Mouse (Mus musculus): ENCODE results near the gene Plekha6. TPM values are rescaled to one million over a fixed set of nuclear protein-coding genes. Genes with fewer than 3 reads are reported as not detected.

The Plekha6 gene
- polyA plus RNA-seq, 1 experiment from 2014 or later, result 1.6 TPM

GRCm38 (mm10) chr1:133228809-133229487 lies 64.9 kb downstream of the Plekha6 start:
- 75% methylated on average over 9 of the region's 9 CpGs for WGBS
- ATAC-seq (ENCODE audit: insufficient number of reproducible peaks, insufficient read depth, low FRiP score, low TSS enrichment, low read depth), result no peak
- no peak overlapping the region for H3K27ac ChIP-seq
- H3K36me3 ChIP-seq, result no peaks in the 10 kb centered on the region
- H3K9me3 ChIP-seq, result no peaks in the 10 kb centered on the region
- no peak overlapping the region for H3K4me2 ChIP-seq
- H3K4me1 ChIP-seq (replicated peaks), result peaks cover 13% of the 10 kb centered on the region
- peaks cover 33% of the 10 kb centered on the region for H3K27me3 ChIP-seq
- H3K9ac ChIP-seq (replicated peaks), result no peak overlapping the region
- no peak overlapping the region for H3K4me3 ChIP-seq (replicated peaks)

GRCm38 (mm10) chr1:133231523-133232193 lies 67.6 kb downstream of the Plekha6 start:
- no peak overlapping the region for H3K9ac ChIP-seq (replicated peaks)
- H3K4me1 ChIP-seq (replicated peaks), result peaks cover 8% of the 10 kb centered on the region
- no peaks in the 10 kb centered on the region for H3K36me3 ChIP-seq
- no peak for ATAC-seq (ENCODE audit: insufficient number of reproducible peaks, insufficient read depth, low FRiP score, low TSS enrichment, low read depth)
- H3K9me3 ChIP-seq, result no peaks in the 10 kb centered on the region
- peaks cover 19% of the 10 kb centered on the region for H3K27me3 ChIP-seq
- no peak overlapping the region for H3K4me2 ChIP-seq
- H3K27ac ChIP-seq, result no peak overlapping the region
- no peak overlapping the region for H3K4me3 ChIP-seq (replicated peaks)
- 84% methylated on average over 7 of the region's 7 CpGs for WGBS

DNA sequence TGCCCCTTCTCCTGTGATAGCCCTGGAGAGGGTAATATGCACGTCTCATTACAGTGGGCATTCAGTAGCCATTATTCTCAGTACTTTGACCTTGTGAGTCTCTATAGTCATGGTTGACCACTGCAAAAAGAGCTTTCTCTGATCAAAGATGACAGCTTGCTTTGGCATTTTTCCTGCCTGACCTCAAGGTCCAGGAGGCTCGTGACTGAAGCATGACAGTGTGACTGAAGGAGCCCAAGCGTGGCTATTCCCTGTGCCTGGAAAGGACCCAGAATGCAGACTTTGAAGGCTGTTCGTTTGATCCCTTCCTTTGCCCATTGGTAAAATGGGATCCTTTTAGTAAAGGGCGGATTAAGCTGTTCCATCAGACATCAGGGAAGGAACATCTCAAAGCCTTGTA lies 71.9 kb downstream of the Plekha6 start:
- H3K9ac ChIP-seq (replicated peaks), result no peak overlapping the region
- H3K4me2 ChIP-seq, result no peak overlapping the region
- no peak overlapping the region for H3K4me3 ChIP-seq (replicated peaks)
- H3K36me3 ChIP-seq, result no peaks in the 10 kb centered on the region
- no peak overlapping the region for H3K27ac ChIP-seq
- H3K9me3 ChIP-seq, result no peaks in the 10 kb centered on the region
- WGBS, result 70% methylated on average over 5 of the region's 5 CpGs
- no peak for ATAC-seq (ENCODE audit: insufficient number of reproducible peaks, insufficient read depth, low FRiP score, low TSS enrichment, low read depth)
- peaks cover 15% of the 10 kb centered on the region for H3K27me3 ChIP-seq
- H3K4me1 ChIP-seq (replicated peaks), result peaks cover 25% of the 10 kb centered on the region

GRCm38 (mm10) chr1:133236693-133237440 lies 72.9 kb downstream of the Plekha6 start:
- peak; percentile 33; the same call in 1 of the 2 replicates for ATAC-seq (ENCODE audit: insufficient number of reproducible peaks, insufficient read depth, low FRiP score, low TSS enrichment, low read depth)
- Histone ChIP-seq H3K27ac (0 out of 2 replicates have a peak overlapping the region, but pooled peaks have one; percentile 45), H3K9ac (replicated peaks) (no peak overlapping the region), H3K27me3 (peaks cover 21% of the 10 kb centered on the region), H3K4me3 (replicated peaks) (no peak overlapping the region), H3K9me3 (no peaks in the 10 kb centered on the region), H3K4me1 (replicated peaks) (peaks cover 28% of the 10 kb centered on the region), H3K4me2 (peak overlapping the region; percentile 15), H3K36me3 (no peaks in the 10 kb centered on the region)
- WGBS, result 19% methylated on average over 8 of the region's 8 CpGs

GRCm38 (mm10) chr1:133237670-133238069 lies 73.7 kb downstream of the Plekha6 start:
- H3K9ac ChIP-seq (replicated peaks), result no peak overlapping the region
- H3K4me3 ChIP-seq (replicated peaks), result no peak overlapping the region
- H3K27me3 ChIP-seq, result peaks cover 21% of the 10 kb centered on the region
- no peak overlapping the region for H3K27ac ChIP-seq
- no peaks in the 10 kb centered on the region for H3K9me3 ChIP-seq
- 1% methylated on average over 11 of the region's 11 CpGs for WGBS
- peaks cover 28% of the 10 kb centered on the region for H3K4me1 ChIP-seq (replicated peaks)
- no peaks in the 10 kb centered on the region for H3K36me3 ChIP-seq
- H3K4me2 ChIP-seq, result peak overlapping the region; percentile 15
- ATAC-seq (ENCODE audit: insufficient number of reproducible peaks, insufficient read depth, low FRiP score, low TSS enrichment, low read depth), result peak; percentile 73; the same call in 1 of the 2 replicates

- Histone ChIP-seq H3K9me3 (no peaks in the 10 kb centered on the region), H3K4me1 (replicated peaks) (peaks cover 28% of the 10 kb centered on the region), H3K27ac (no peak overlapping the region), H3K9ac (replicated peaks) (no peak overlapping the region), H3K36me3 (no peaks in the 10 kb centered on the region), H3K4me3 (replicated peaks) (no peak overlapping the region), H3K4me2 (no peak overlapping the region), H3K27me3 (peaks cover 17% of the 10 kb centered on the region)
- no peak for ATAC-seq (ENCODE audit: insufficient number of reproducible peaks, insufficient read depth, low FRiP score, low TSS enrichment, low read depth)
- 63% methylated on average over 6 of the region's 6 CpGs for WGBS
Measured at GRCm38 (mm10) chr1:133239121-133239812, 75.3 kb downstream of the Plekha6 start.

DNA sequence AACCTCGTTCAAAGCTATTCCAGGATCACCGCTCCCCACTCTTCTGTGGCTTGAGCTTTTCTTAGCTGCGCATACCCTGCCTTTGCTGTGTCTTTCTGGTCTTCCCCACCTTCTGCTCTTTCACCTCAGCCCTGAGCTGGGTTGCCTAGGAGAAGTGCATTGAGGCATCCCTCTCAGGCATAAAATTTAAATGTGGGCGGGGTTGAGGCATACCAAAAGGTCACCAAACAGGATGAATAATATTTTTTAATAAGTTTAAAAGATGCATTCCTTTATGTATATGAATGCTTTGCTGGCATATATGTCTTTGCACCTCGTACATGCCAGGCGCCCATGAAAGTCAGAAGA lies 75.8 kb downstream of the Plekha6 start:
- H3K4me1 ChIP-seq (replicated peaks), result peaks cover 28% of the 10 kb centered on the region

GRCm38 (mm10) chr1:133240881-133241280 lies 76.9 kb downstream of the Plekha6 start:
- Histone ChIP-seq H3K36me3 (no peaks in the 10 kb centered on the region), H3K9ac (replicated peaks) (no peak overlapping the region), H3K4me3 (replicated peaks) (no peak overlapping the region), H3K4me2 (no peak overlapping the region), H3K27ac (no peak overlapping the region), H3K27me3 (peaks cover 17% of the 10 kb centered on the region), H3K9me3 (no peaks in the 10 kb centered on the region), H3K4me1 (replicated peaks) (peaks cover 37% of the 10 kb centered on the region)
- WGBS, result 28% methylated on average over 3 of the region's 3 CpGs
- ATAC-seq (ENCODE audit: insufficient number of reproducible peaks, insufficient read depth, low FRiP score, low TSS enrichment, low read depth), result no peak

More for the DNA sequence above, 75.8 kb downstream of the Plekha6 start:
- Histone ChIP-seq H3K4me2 (no peak overlapping the region), H3K27me3 (peaks cover 17% of the 10 kb centered on the region), H3K27ac (no peak overlapping the region), H3K9ac (replicated peaks) (no peak overlapping the region), H3K4me3 (replicated peaks) (no peak overlapping the region), H3K9me3 (no peaks in the 10 kb centered on the region), H3K36me3 (no peaks in the 10 kb centered on the region)
- no peak for ATAC-seq (ENCODE audit: insufficient number of reproducible peaks, insufficient read depth, low FRiP score, low TSS enrichment, low read depth)
- 79% methylated on average over 6 of the region's 6 CpGs for WGBS

DNA sequence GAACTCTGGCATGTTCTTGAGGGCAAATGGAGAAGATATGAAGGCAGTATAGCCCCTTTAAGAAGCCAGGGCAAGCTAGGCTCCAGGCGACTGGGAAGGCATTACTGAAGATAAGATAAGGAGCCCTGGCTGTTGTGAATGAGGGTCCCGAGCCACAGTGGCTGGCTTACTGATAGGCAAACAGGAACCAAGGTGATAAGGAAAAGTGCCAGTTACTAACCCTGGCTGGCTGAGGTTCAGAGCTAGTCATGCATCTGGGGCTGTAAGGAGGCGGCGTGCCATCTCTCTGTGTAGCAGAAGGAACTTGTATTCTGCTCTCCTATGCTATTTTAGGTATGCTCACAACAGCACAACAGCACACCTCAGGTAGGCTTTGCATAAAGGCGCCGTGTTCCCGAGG lies 80.7 kb downstream of the Plekha6 start:
- H3K36me3 ChIP-seq, result no peaks in the 10 kb centered on the region
- no peaks in the 10 kb centered on the region for H3K9me3 ChIP-seq
- no peak for ATAC-seq (ENCODE audit: insufficient number of reproducible peaks, insufficient read depth, low FRiP score, low TSS enrichment, low read depth)
- no peak overlapping the region for H3K27ac ChIP-seq
- no peak overlapping the region for H3K4me2 ChIP-seq
- 66% methylated on average over 7 of the region's 7 CpGs for WGBS
- peaks cover 9% of the 10 kb centered on the region for H3K27me3 ChIP-seq
- peaks cover 27% of the 10 kb centered on the region for H3K4me1 ChIP-seq (replicated peaks)
- H3K9ac ChIP-seq (replicated peaks), result no peak overlapping the region
- H3K4me3 ChIP-seq (replicated peaks), result no peak overlapping the region

- Histone ChIP-seq H3K4me2 (peak overlapping the region; percentile 15; the same call in 1 of the 2 replicates), H3K9me3 (no peaks in the 10 kb centered on the region), H3K27me3 (peaks cover 5% of the 10 kb centered on the region; the same call in 1 of the 2 replicates), H3K4me1 (replicated peaks) (peaks cover 24% of the 10 kb centered on the region), H3K27ac (no peak overlapping the region), H3K9ac (replicated peaks) (no peak overlapping the region; the same call in 1 of the 2 replicates), H3K36me3 (no peaks in the 10 kb centered on the region), H3K4me3 (replicated peaks) (no peak overlapping the region)
- ATAC-seq (ENCODE audit: insufficient number of reproducible peaks, insufficient read depth, low FRiP score, low TSS enrichment, low read depth), result no peak; the same call in 1 of the 2 replicates
- 26% methylated on average over 12 of the region's 12 CpGs for WGBS
Measured at GRCm38 (mm10) chr1:133245690-133246619, 81.9 kb downstream of the Plekha6 start.

All from limb, embryonic 12.5 days (tissue).